Mouse (Mus musculus) E14TG2a.4 (cell line): ENCODE data around the gene Tenm3.

ENCODE experiments used
- CTCF ChIP-seq: conservative IDR thresholded peaks from 2 replicates; pipeline ENCODE4 v1.5.1; 2014; ENCODE audit warnings: low read length
- POU5F1 ChIP-seq: IDR thresholded peaks from 2 replicates; pipeline ENCODE4 v1.6.1; 2014; ENCODE audit warnings: low read length, borderline replicate concordance

- TF ChIP-seq CTCF = no peak
- no peak for TF ChIP-seq POU5F1
Observed at GRCm38 (mm10) chr8:48540894-48541293, 302.9 kb downstream of the Tenm3 start.
